Mouse (Mus musculus) lung, embryonic 16.5 days (tissue): Measurements from ENCODE around the gene Olfr1500. TPM values are rescaled to one million over a fixed set of nuclear protein-coding genes. Genes with fewer than 3 reads are reported as not detected.
"Not testable (repeated sequence)": the region's sequence is repeated elsewhere in the genome, so short reads cannot be mapped to it uniquely, and the experiment has no call there.

Experiments used
- ATAC-seq: fragments of 200-750 bp; cut with Nextera tagmentation; 2 replicates; pipeline ENCODE4 v1.8.0; 2017; ENCODE audit warnings: low read depth, mild to moderate bottlenecking, moderate library complexity
- H3K27ac ChIP-seq: fragments of 300-500 bp; sonication (generic); 2 replicates; pipeline ENCODE4 v1.5.1; 2014; ENCODE audit warnings: mild to moderate bottlenecking, control low read depth, low read length
- H3K27me3 ChIP-seq: fragments of 300-500 bp; sonication (generic); 2 replicates; pipeline ENCODE4 v1.6.1; 2014; ENCODE audit warnings: low read depth, low read length, mixed read lengths; ENCODE audit not compliant: control insufficient read depth, insufficient read depth
- H3K36me3 ChIP-seq: fragments of 300-500 bp; sonication (generic); 2 replicates; pipeline ENCODE4 v1.6.1; 2014; ENCODE audit warnings: low read length; ENCODE audit not compliant: control insufficient read depth, insufficient read depth
- H3K4me1 ChIP-seq: fragments of 300-500 bp; sonication (generic); replicated peaks from 2 replicates; pipeline ENCODE4 v1.6.1; 2014; ENCODE audit warnings: low read length, mixed read lengths; ENCODE audit not compliant: control insufficient read depth, insufficient read depth
- H3K4me2 ChIP-seq: fragments of 300-500 bp; sonication (generic); 2 replicates; pipeline ENCODE4 v1.6.1; 2014; ENCODE audit warnings: low read depth, low read length, control low read depth
- H3K4me3 ChIP-seq: fragments of 300-500 bp; sonication (generic); 2 replicates; pipeline ENCODE4 v1.5.1; 2014; ENCODE audit warnings: mild to moderate bottlenecking, low read length, control low read depth
- H3K9ac ChIP-seq: fragments of 300-500 bp; sonication (generic); 2 replicates; pipeline ENCODE4 v1.6.1; 2014; ENCODE audit warnings: low read length, control low read depth
- H3K9me3 ChIP-seq: fragments of 300-500 bp; sonication (generic); 2 replicates; pipeline ENCODE4 v1.6.1; 2016; ENCODE audit warnings: low read length; ENCODE audit not compliant: control insufficient read depth
- WGBS: fragments of 180-500 bp; shearing (Covaris S2); extraction: QIAGEN DNeasy Blood & Tissue Kit; methylation state at CpG from one replicate; pipeline ENCODE4 v1.1.7; 2014; 5-methylcytosine and 5-hydroxymethylcytosine counted together
- polyA plus RNA-seq: library from polyadenylated mRNA; unstranded; fragments of >200 nt; fragmentation: Nextera tagmentation; extraction: Ambion mirVana; gene quantifications from 2 replicates; pipeline ENCODE4 v1.2.1, GENCODE M21; 2015

Olfr1500 gene
- polyA plus RNA-seq: not detected in 2 replicates

GRCm38 (mm10) chr19:13830388-13830787, at the start of gene Olfr1500:
Gene Olfr1500 (minus strand): TSS chr19:13830488.
- no peaks in the 10 kb centered on the region for H3K9me3 ChIP-seq
- H3K27ac ChIP-seq: no peak within 1 kb of the TSS
- no peak within 1 kb of the TSS for H3K9ac ChIP-seq
- H3K27me3 ChIP-seq: no peaks in the 10 kb centered on the region
- H3K4me2 ChIP-seq: no peak within 1 kb of the TSS
- H3K4me1 ChIP-seq: no peaks in the 10 kb centered on the region
- ATAC-seq: no peak
- no peaks in the 10 kb centered on the region for H3K36me3 ChIP-seq
- no peak within 1 kb of the TSS for H3K4me3 ChIP-seq

- no peaks in the 10 kb centered on the region for H3K36me3 ChIP-seq
- no peak within 1 kb of the TSS for H3K4me2 ChIP-seq
- H3K27me3 ChIP-seq: no peaks in the 10 kb centered on the region
- H3K4me1 ChIP-seq: no peaks in the 10 kb centered on the region
- no peak within 1 kb of the TSS for H3K27ac ChIP-seq
- no peak within 1 kb of the TSS for H3K4me3 ChIP-seq
- no peaks in the 10 kb centered on the region for H3K9me3 ChIP-seq
- no peak for ATAC-seq
- no peak within 1 kb of the TSS for H3K9ac ChIP-seq
- WGBS: 77% methylated on average over 1 of the region's 1 CpGs
Observed at GRCm38 (mm10) chr19:13861495-13861894, 31.2 kb upstream of the Olfr1500 start, which contains the start of gene Olfr1502. Gene Olfr1502 (plus strand): TSS chr19:13861795.

GRCm38 (mm10) chr19:13850592-13850991, 20.3 kb upstream of the Olfr1500 start, which contains the start of gene Olfr1501:
Gene Olfr1501 (minus strand): TSS chr19:13850692.
- not testable (repeated sequence) for H3K36me3 ChIP-seq, H3K9me3 ChIP-seq, H3K4me1 ChIP-seq, ATAC-seq, H3K4me3 ChIP-seq, H3K27me3 ChIP-seq, H3K27ac ChIP-seq, H3K4me2 ChIP-seq, H3K9ac ChIP-seq

GRCm38 (mm10) chr19:13828447-13828846, 1.8 kb downstream of the Olfr1500 start:
- WGBS: 74% methylated on average over 3 of the region's 3 CpGs
- Histone ChIP-seq H3K9me3 (no peaks in the 10 kb centered on the region), H3K36me3 (no peaks in the 10 kb centered on the region), H3K4me3 (no peak overlapping the region), H3K4me1 (no peaks in the 10 kb centered on the region), H3K9ac (no peak overlapping the region), H3K4me2 (no peak overlapping the region), H3K27ac (no peak overlapping the region), H3K27me3 (no peaks in the 10 kb centered on the region)
- no peak for ATAC-seq

- no peaks in the 10 kb centered on the region for H3K4me1 ChIP-seq
- no peak overlapping the region for H3K4me2 ChIP-seq
- H3K9ac ChIP-seq: no peak overlapping the region
- 48% methylated on average over 5 of the region's 5 CpGs for WGBS
- no peaks in the 10 kb centered on the region for H3K9me3 ChIP-seq
- H3K27me3 ChIP-seq: no peaks in the 10 kb centered on the region
- H3K4me3 ChIP-seq: no peak overlapping the region
- H3K36me3 ChIP-seq: no peaks in the 10 kb centered on the region
- H3K27ac ChIP-seq: no peak overlapping the region
- ATAC-seq: no peak
Observed at GRCm38 (mm10) chr19:13820847-13821246, 9.4 kb downstream of the Olfr1500 start.

GRCm38 (mm10) chr19:13819347-13819746, 10.9 kb downstream of the Olfr1500 start, which contains the start of gene Olfr1499:
Gene Olfr1499 (minus strand): TSS chr19:13819447.
- no peaks in the 10 kb centered on the region for H3K27me3 ChIP-seq
- no peaks in the 10 kb centered on the region for H3K36me3 ChIP-seq
- ATAC-seq: no peak

GRCm38 (mm10) chr19:13818827-13819226, 11.5 kb downstream of the Olfr1500 start:
- 27% methylated on average over 5 of the region's 5 CpGs for WGBS
- Histone ChIP-seq H3K36me3 (no peaks in the 10 kb centered on the region), H3K4me1 (no peaks in the 10 kb centered on the region), H3K4me2 (no peak overlapping the region), H3K27me3 (no peaks in the 10 kb centered on the region), H3K27ac (no peak overlapping the region), H3K4me3 (no peak overlapping the region), H3K9ac (no peak overlapping the region), H3K9me3 (no peaks in the 10 kb centered on the region)
- no peak for ATAC-seq

More at GRCm38 (mm10) chr19:13819347-13819746, 10.9 kb downstream of the Olfr1500 start, which contains the start of gene Olfr1499:
- no peaks in the 10 kb centered on the region for H3K4me1 ChIP-seq
- H3K4me2 ChIP-seq: no peak within 1 kb of the TSS
- no peak within 1 kb of the TSS for H3K4me3 ChIP-seq
- H3K9ac ChIP-seq: no peak within 1 kb of the TSS
- no peak within 1 kb of the TSS for H3K27ac ChIP-seq
- no peaks in the 10 kb centered on the region for H3K9me3 ChIP-seq

- Histone ChIP-seq H3K27me3 (no peaks in the 10 kb centered on the region), H3K9ac (no peak overlapping the region), H3K4me1 (no peaks in the 10 kb centered on the region), H3K27ac (no peak overlapping the region), H3K4me3 (no peak overlapping the region), H3K9me3 (no peaks in the 10 kb centered on the region), H3K36me3 (no peaks in the 10 kb centered on the region), H3K4me2 (no peak overlapping the region)
- no peak for ATAC-seq
- WGBS: 63% methylated on average over 2 of the region's 2 CpGs
Observed at GRCm38 (mm10) chr19:13812823-13813222, 17.5 kb downstream of the Olfr1500 start.

GRCm38 (mm10) chr19:13805486-13805885, 24.8 kb downstream of the Olfr1500 start:
- not testable (repeated sequence) for ATAC-seq, H3K27ac ChIP-seq, H3K4me3 ChIP-seq, H3K4me1 ChIP-seq, H3K36me3 ChIP-seq, H3K27me3 ChIP-seq, H3K9ac ChIP-seq, H3K4me2 ChIP-seq, H3K9me3 ChIP-seq
- 36% methylated on average over 1 of the region's 1 CpGs for WGBS

GRCm38 (mm10) chr19:13798102-13798501, 32.2 kb downstream of the Olfr1500 start, which contains the start of gene Olfr1497:
Gene Olfr1497 (minus strand): TSS chr19:13798202.
- Histone ChIP-seq H3K9me3 (no peaks in the 10 kb centered on the region), H3K4me1 (no peaks in the 10 kb centered on the region), H3K27me3 (no peaks in the 10 kb centered on the region), H3K27ac (no peak within 1 kb of the TSS), H3K4me3 (no peak within 1 kb of the TSS), H3K9ac (no peak within 1 kb of the TSS), H3K4me2 (no peak within 1 kb of the TSS), H3K36me3 (no peaks in the 10 kb centered on the region)
- no peak for ATAC-seq
